Mouse (Mus musculus) megakaryocyte-erythroid progenitor cell, adult 5-6 weeks (primary cell): ENCODE data around the gene Inpp1. TPM values are rescaled to one million over a fixed set of nuclear protein-coding genes. Genes with fewer than 3 reads are reported as not detected.

ENCODE experiments used
- ATAC-seq: replicated peaks from 2 replicates; pipeline ENCODE4 v1.8.0; 2016; ENCODE audit warnings: mild to moderate bottlenecking, inconsistent platforms; ENCODE audit not compliant: severe bottlenecking, poor library complexity, low FRiP score, low TSS enrichment
- total RNA-seq, 2 experiments: library from RNA; stranded (forward) in 1 of 2; stranded (reverse) in 1 of 2; fragments of 200-1000, 215-1000 nt in 1 of 2; fragments of >200 nt in 1 of 2; fragmentation: Nextera tagmentation in 1 of 2; gene quantifications; 2 replicates each; pipeline ENCODE4 v1.2.3; 2014 to 2017

Inpp1 gene
- total RNA-seq (2014; fragmentation: Nextera tagmentation) (2.0 and 2.8 TPM in 2 replicates), total RNA-seq (2017) (1.8 and 2.9 TPM in 2 replicates)

DNA sequence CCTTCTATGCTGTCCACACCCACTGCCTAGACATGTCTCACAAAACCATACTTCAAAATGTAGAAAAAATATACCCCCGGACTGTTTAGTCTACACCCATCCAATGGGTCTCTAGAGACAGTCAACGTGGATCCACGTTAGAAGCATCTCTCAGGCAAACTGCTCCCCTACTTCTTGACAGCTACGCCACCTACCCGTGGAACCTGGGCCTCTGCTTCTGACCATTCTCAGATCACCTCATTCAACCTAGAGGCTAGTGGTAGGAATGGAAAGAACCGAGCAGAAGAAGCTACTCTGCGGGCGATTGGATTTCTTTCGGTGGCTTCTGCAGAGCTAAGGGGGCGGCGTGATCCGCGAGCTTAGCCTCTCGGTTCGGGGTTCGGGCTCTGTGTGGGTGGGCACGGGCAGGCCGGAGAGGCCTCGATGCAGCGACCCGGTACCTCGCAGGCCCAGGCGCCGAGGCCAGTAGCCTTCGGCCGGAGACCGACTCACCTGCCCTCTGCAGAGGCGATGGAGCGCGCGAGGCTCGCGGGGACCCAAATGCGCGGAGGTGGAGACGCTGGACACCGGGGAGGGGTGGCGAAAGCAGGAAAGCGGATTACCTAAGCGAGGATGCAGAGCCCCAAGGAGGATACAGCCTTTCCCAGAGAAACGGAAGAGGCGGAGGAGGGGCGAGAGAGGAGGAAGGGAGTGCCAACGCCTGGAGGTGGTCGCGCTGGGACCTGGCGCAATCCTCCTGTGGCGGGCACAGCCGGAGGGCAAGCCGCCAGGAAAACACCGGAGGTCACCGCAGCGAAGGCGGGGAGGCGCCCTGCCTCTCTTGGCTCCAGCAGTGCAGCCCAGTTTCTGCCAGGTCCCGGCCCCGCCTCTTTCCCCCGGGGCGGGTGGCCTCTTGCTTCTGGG lies at the start of gene Inpp1:
TSS of gene Inpp1 (minus strand) at position 779 of the 903 bp plus-strand sequence.
- ATAC-seq = peak; percentile 94

DNA sequence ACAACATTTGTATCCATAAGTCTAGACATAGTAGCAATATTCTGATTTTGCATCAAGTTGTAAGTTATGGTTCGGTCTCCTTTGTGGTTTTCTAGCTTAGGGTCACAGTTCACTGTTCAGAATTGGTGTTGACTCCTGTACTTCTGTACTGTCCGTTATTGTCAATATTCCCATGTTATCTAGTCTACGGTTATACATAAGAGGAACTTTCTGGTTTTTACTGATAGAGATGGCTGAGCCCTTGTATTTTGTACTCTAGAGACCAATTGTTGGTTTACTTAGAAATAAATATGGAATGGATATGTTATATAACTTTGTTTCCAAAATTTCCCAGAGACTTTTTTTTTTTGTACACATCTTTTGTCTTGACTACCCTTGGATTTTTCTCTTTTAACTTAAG lies 48.5 kb upstream of the Inpp1 start:
- no peak for ATAC-seq

- no peak for ATAC-seq
Measured at GRCm38 (mm10) chr1:52864220-52864619, 46.7 kb upstream of the Inpp1 start.

GRCm38 (mm10) chr1:52855904-52856601 lies 38.6 kb upstream of the Inpp1 start:
- no peak for ATAC-seq

GRCm38 (mm10) chr1:52854029-52854428 lies 36.5 kb upstream of the Inpp1 start:
- ATAC-seq = peak; percentile 81

- no peak for ATAC-seq
Measured at GRCm38 (mm10) chr1:52849422-52849821, 31.9 kb upstream of the Inpp1 start.

DNA sequence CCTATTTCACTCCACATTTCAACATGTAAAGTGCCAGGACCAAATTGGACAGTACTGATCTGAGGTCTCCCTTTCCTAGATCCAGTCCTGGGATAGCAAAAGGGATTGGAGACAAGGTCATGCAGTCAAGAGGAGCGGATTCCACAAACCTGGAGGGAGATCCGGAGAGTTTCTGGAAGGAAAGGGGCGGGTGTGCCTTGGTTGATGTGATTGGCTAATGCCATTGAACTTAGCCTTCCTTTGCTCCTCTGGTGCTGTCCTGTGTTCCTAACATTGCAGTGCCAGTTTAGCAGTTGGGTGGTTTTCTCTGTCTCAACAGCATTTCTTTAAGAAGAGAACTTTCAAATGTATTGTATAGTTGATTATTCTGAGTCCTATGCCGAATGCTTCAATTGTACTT lies 29.1 kb upstream of the Inpp1 start:
- ATAC-seq = no peak

- ATAC-seq = peak; percentile 96
Measured at GRCm38 (mm10) chr1:52844782-52845665, 27.5 kb upstream of the Inpp1 start, which contains the start of gene Hibch. Gene Hibch (plus strand): TSS chr1:52844929.

GRCm38 (mm10) chr1:52844354-52844753 lies 26.9 kb upstream of the Inpp1 start:
- ATAC-seq = no peak

DNA sequence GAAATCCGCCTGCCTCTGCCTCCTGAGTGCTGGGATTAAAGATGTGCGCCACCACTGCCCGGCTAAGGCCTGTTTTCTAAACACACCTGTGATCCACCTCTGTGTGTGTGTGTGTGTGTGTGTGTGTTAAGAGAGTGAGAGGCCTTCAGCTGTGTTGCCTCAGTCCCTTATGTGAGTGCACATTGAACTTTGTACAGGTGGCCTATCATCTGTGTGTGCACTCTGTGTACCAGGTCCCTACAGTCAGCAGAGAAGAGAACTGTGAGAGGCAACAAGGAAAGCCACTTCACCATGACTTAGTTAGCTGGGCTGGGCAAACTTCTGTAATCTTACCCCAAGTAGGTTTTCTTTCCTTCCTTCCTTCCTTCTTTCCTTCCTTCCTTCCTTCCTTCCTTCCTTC lies 21.6 kb upstream of the Inpp1 start:
- no peak for ATAC-seq

DNA sequence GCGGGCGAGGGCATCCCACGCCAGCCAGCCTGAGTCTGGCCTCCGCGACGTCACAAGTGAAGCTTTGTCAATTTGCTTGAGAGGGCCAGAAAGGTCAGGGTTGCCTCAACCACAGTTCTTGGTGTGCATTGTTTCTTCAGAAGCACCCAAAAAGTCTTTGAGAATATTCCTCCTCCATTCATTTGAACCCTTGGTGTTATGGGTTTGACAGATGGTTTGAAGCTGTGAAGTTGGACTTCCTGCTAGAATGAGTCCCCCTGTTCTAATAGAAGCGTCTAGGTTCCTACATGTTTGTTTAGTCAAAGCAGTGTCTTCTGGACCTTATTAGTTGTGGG lies 292 bp upstream of the Inpp1 start:
- ATAC-seq = no peak

GRCm38 (mm10) chr1:52816232-52816891 lies 1.1 kb downstream of the Inpp1 start:
- ATAC-seq = no peak

- 0 out of 2 replicates have a peak, but pooled peaks have one; percentile 22 for ATAC-seq
Measured at GRCm38 (mm10) chr1:52808456-52808855, 9.0 kb downstream of the Inpp1 start.

- no peak for ATAC-seq
Measured at GRCm38 (mm10) chr1:52805041-52805440, 12.4 kb downstream of the Inpp1 start.

- no peak for ATAC-seq
Measured at GRCm38 (mm10) chr1:52802406-52802975, 15.0 kb downstream of the Inpp1 start.

GRCm38 (mm10) chr1:52801651-52802050 lies 15.8 kb downstream of the Inpp1 start:
- ATAC-seq = no peak

GRCm38 (mm10) chr1:52800340-52800740 lies 17.1 kb downstream of the Inpp1 start:
- ATAC-seq = peak; percentile 58

- ATAC-seq = peak; percentile 76
Measured at GRCm38 (mm10) chr1:52799772-52800171, 17.7 kb downstream of the Inpp1 start.
